Mouse (Mus musculus): ENCODE results near the gene Sh3glb1. TPM values are rescaled to one million over a fixed set of nuclear protein-coding genes. Genes with fewer than 3 reads are reported as not detected.

Gene Sh3glb1
- total and polyA plus RNA-seq, 3 experiments: 52.0 to 189 (median 112) TPM

- Histone ChIP-seq H3K9me3 (replicated peaks; ENCODE audit: low read length) (no peaks in the 10 kb centered on the region), H3K27me3 (replicated peaks) (no peaks in the 10 kb centered on the region), H3K36me3 (replicated peaks in 1 of 2; ENCODE audit: control insufficient read depth in 1 of 2, insufficient read depth in 1 of 2, low read length in 1 of 2) (no peaks in the 10 kb centered on the region), H3K79me2 (replicated peaks; ENCODE audit: control insufficient read depth, extremely low read depth, insufficient read depth, poor library complexity, severe bottlenecking) (no peaks in the 10 kb centered on the region), H3K27ac (ENCODE audit: insufficient read depth, low read depth) (no peak overlapping the region), H3K4me1 (ENCODE audit: control insufficient read depth in 1 of 2, insufficient read depth in 2 of 2) (no peaks in the 10 kb centered on the region), H3K4me3 (replicated peaks in 1 of 3; ENCODE audit: low read depth in 2 of 3, low read length in 2 of 3, poor library complexity in 1 of 3) (no peak overlapping the region), H3K9ac (ENCODE audit: insufficient read depth, low read depth) (no peak overlapping the region), H3K4me2 (ENCODE audit: insufficient read depth, low read depth, poor library complexity, severe bottlenecking) (no peak overlapping the region)
- no peak for DNase-seq (ENCODE audit: extremely low read depth)
- TF ChIP-seq KAT2A (IDR thresholded peaks at IDR 0.05; ENCODE audit: insufficient replicate concordance, low read length) (no peak), MYC (IDR thresholded peaks at IDR 0.05; ENCODE audit: low read depth, low read length) (no peak), NELFE (IDR thresholded peaks at IDR 0.05; ENCODE audit: low read depth, low read length) (no peak), USF2 (conservative IDR thresholded peaks at IDR 0.05; ENCODE audit: low read depth, low read length) (no peak), IRF4 (IDR thresholded peaks at IDR 0.05; ENCODE audit: low read depth, low read length) (no peak), JUND (conservative IDR thresholded peaks at IDR 0.05; ENCODE audit: low read depth, low read length) (no peak), ETS1 (conservative IDR thresholded peaks at IDR 0.05; ENCODE audit: low read depth, low read length) (no peak), HCFC1 (IDR thresholded peaks at IDR 0.05; ENCODE audit: low read depth, low read length) (no peak), GABPA (IDR thresholded peaks at IDR 0.05; ENCODE audit: insufficient replicate concordance, low read depth, low read length) (no peak), EP300 (IDR thresholded peaks at IDR 0.05; ENCODE audit: low read length) (no peak), USF1 (IDR thresholded peaks at IDR 0.05; ENCODE audit: low read depth, low read length) (no peak), CHD2 (IDR thresholded peaks at IDR 0.05; ENCODE audit: low read length) (no peak), MEF2A (IDR thresholded peaks at IDR 0.05; ENCODE audit: borderline replicate concordance, low read depth, low read length) (no peak), ELF1 (IDR thresholded peaks at IDR 0.05; ENCODE audit: low read depth, low read length) (no peak)
- dilution Hi-C loops (cut with MboI; ENCODE audit: extremely low pct_ligation_motif_present, extremely low pct_unique_long_range_greater_than_20kb, low sequenced_read_pairs): no loop called here
- in situ Hi-C loops (cut with MboI; ENCODE audit: low pct_ligation_motif_present, low pct_unique_long_range_greater_than_20kb, low sequenced_read_pairs): no loop called here
These were observed 45.0 kb upstream of the Sh3glb1 start for GRCm38 (mm10) chr3:144765161-144765560.

DNA sequence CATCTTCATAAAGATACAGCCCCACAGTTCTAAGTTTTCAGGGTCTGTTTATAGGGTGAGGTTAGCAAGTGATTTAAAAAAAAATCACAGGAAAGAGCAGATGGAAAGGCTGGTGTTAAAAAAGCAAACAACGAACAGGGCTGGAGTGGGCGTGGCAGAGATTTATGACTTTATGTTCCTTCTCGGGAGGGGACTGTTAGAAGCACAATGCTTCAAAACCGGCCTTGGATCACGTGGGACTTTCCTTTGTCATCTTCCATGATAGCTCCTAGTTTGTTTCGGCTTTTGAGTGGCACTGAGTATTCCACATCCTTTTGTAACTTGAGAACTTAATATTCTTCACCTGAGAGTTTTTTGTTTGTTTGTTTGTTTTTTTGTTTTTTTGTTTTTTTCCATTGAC lies 41.3 kb upstream of the Sh3glb1 start:
- H3K27ac ChIP-seq (ENCODE audit: insufficient read depth, low read depth): no peak overlapping the region
- TF ChIP-seq MAX (IDR thresholded peaks at IDR 0.05; ENCODE audit: low read length) (no peak), TCF12 (IDR thresholded peaks at IDR 0.05; ENCODE audit: low read depth, low read length) (no peak), JUND (conservative IDR thresholded peaks at IDR 0.05; ENCODE audit: low read depth, low read length) (no peak)
- H3K79me2 ChIP-seq (replicated peaks; ENCODE audit: control insufficient read depth, extremely low read depth, insufficient read depth, poor library complexity, severe bottlenecking): no peaks in the 10 kb centered on the region
- H3K4me2 ChIP-seq (ENCODE audit: insufficient read depth, low read depth, poor library complexity, severe bottlenecking): no peak overlapping the region
- dilution Hi-C loops (cut with MboI; ENCODE audit: extremely low pct_ligation_motif_present, extremely low pct_unique_long_range_greater_than_20kb, low sequenced_read_pairs): no loop called here
- no peak overlapping the region for H3K9ac ChIP-seq (ENCODE audit: insufficient read depth, low read depth)
- DNase-seq (ENCODE audit: extremely low read depth): no peak
- H3K4me1 ChIP-seq (ENCODE audit: control insufficient read depth in 1 of 2, insufficient read depth in 2 of 2): no peaks in the 10 kb centered on the region
- no peaks in the 10 kb centered on the region for H3K27me3 ChIP-seq (replicated peaks)
- no peak overlapping the region for H3K4me3 ChIP-seq (replicated peaks in 1 of 3; ENCODE audit: low read depth in 2 of 3, low read length in 2 of 3, poor library complexity in 1 of 3)
- H3K9me3 ChIP-seq (replicated peaks; ENCODE audit: low read length): no peaks in the 10 kb centered on the region
- in situ Hi-C loops (cut with MboI; ENCODE audit: low pct_ligation_motif_present, low pct_unique_long_range_greater_than_20kb, low sequenced_read_pairs): no loop called here
- no peaks in the 10 kb centered on the region for H3K36me3 ChIP-seq (replicated peaks in 1 of 2; ENCODE audit: control insufficient read depth in 1 of 2, insufficient read depth in 1 of 2, low read length in 1 of 2)

Data from CH12.LX (cell line).